Mouse (Mus musculus) limb, embryonic 12.5 days (tissue): ENCODE results near the gene Lrg1. TPM values are rescaled to one million over a fixed set of nuclear protein-coding genes. Genes with fewer than 3 reads are reported as not detected.

ENCODE experiments used
- ATAC-seq: fragments of 200-750 bp; cut with Nextera tagmentation; 2 replicates; pipeline ENCODE4 v1.8.0; 2017; ENCODE audit warnings: low read depth, moderate TSS enrichment; ENCODE audit not compliant: insufficient number of reproducible peaks, insufficient read depth, low FRiP score, low TSS enrichment
- H3K27ac ChIP-seq: fragments of 300-500 bp; sonication (generic); 2 replicates; pipeline ENCODE4 v1.5.1; 2016; ENCODE audit warnings: mild to moderate bottlenecking, moderate library complexity
- H3K27me3 ChIP-seq: fragments of 300-500 bp; sonication (generic); 2 replicates; pipeline ENCODE4 v1.6.1; 2016; ENCODE audit warnings: mild to moderate bottlenecking, moderate library complexity
- H3K36me3 ChIP-seq: fragments of 300-500 bp; sonication (generic); 2 replicates; pipeline ENCODE4 v1.6.1; 2016; ENCODE audit warnings: mild to moderate bottlenecking, moderate library complexity
- H3K4me1 ChIP-seq: fragments of 300-500 bp; sonication (generic); replicated peaks from 2 replicates; pipeline ENCODE4 v1.6.1; 2016
- H3K4me2 ChIP-seq: fragments of 300-500 bp; sonication (generic); 2 replicates; pipeline ENCODE4 v1.6.1; 2016; ENCODE audit warnings: mild to moderate bottlenecking, moderate library complexity
- H3K4me3 ChIP-seq: fragments of 300-500 bp; sonication (generic); replicated peaks from 2 replicates; pipeline ENCODE4 v1.5.1; 2016; ENCODE audit warnings: mild to moderate bottlenecking
- H3K9ac ChIP-seq: fragments of 300-500 bp; sonication (generic); replicated peaks from 2 replicates; pipeline ENCODE4 v1.6.1; 2016; ENCODE audit warnings: mild to moderate bottlenecking, moderate library complexity
- H3K9me3 ChIP-seq: fragments of 300-500 bp; sonication (generic); 2 replicates; pipeline ENCODE4 v1.6.1; 2016; ENCODE audit warnings: mild to moderate bottlenecking, moderate library complexity
- WGBS: fragments of 180-500 bp; shearing (Covaris S2); methylation state at CpG from one replicate; pipeline ENCODE4 v1.1.7; 2016; 5-methylcytosine and 5-hydroxymethylcytosine counted together
- polyA plus RNA-seq: library from polyadenylated mRNA; unstranded; fragments of >200 nt; fragmentation: Nextera tagmentation; extraction: Ambion mirVana; gene quantifications from 2 replicates; pipeline ENCODE4 v1.2.1, GENCODE M21; 2016

Lrg1 gene
- 0.24 TPM in 1 of 2 replicates, not detected in the other for polyA plus RNA-seq

GRCm38 (mm10) chr17:56121826-56122225, at the start of gene Lrg1:
Gene Lrg1, minus strand, starts transcription at chr17:56122001.
- H3K27ac ChIP-seq, result no peak within 1 kb of the TSS
- peaks cover 28% of the 10 kb centered on the region for H3K4me1 ChIP-seq
- H3K9ac ChIP-seq, result no peak within 1 kb of the TSS
- peaks cover 17% of the 10 kb centered on the region for H3K9me3 ChIP-seq
- no peaks in the 10 kb centered on the region for H3K36me3 ChIP-seq
- H3K4me2 ChIP-seq, result no peak within 1 kb of the TSS
- no peak for ATAC-seq
- no peak within 1 kb of the TSS for H3K4me3 ChIP-seq
- 61% methylated on average over 2 of the region's 2 CpGs for WGBS
- H3K27me3 ChIP-seq, result peaks cover 93% of the 10 kb centered on the region

- no peak for ATAC-seq
- Histone ChIP-seq H3K27me3 (no peaks in the 10 kb centered on the region), H3K27ac (no peak overlapping the region), H3K4me2 (no peak overlapping the region), H3K9me3 (no peaks in the 10 kb centered on the region), H3K9ac (no peak overlapping the region), H3K36me3 (peaks cover 29% of the 10 kb centered on the region), H3K4me1 (0 out of 2 replicates have a peak, but pooled peaks cover 3% of the 10 kb centered on the region), H3K4me3 (no peak overlapping the region)
- WGBS, result 85% methylated on average over 9 of the region's 9 CpGs
Measured at GRCm38 (mm10) chr17:56171456-56171855, 49.7 kb upstream of the Lrg1 start.

GRCm38 (mm10) chr17:56170636-56171035, 48.8 kb upstream of the Lrg1 start:
- Histone ChIP-seq H3K4me3 (no peak overlapping the region), H3K27me3 (no peaks in the 10 kb centered on the region), H3K9me3 (no peaks in the 10 kb centered on the region), H3K36me3 (peaks cover 20% of the 10 kb centered on the region), H3K9ac (no peak overlapping the region), H3K4me1 (0 out of 2 replicates have a peak, but pooled peaks cover 3% of the 10 kb centered on the region), H3K27ac (0 out of 2 replicates have a peak overlapping the region, but pooled peaks have one; percentile 26), H3K4me2 (no peak overlapping the region)
- ATAC-seq, result no peak
- WGBS, result 80% methylated on average over 10 of the region's 10 CpGs

GRCm38 (mm10) chr17:56169830-56170229, 48.0 kb upstream of the Lrg1 start:
- peaks cover 12% of the 10 kb centered on the region; the same call in 1 of the 2 replicates for H3K36me3 ChIP-seq
- no peak overlapping the region for H3K4me3 ChIP-seq
- H3K4me2 ChIP-seq, result no peak overlapping the region
- 0 out of 2 replicates have a peak, but pooled peaks cover 3% of the 10 kb centered on the region for H3K4me1 ChIP-seq
- H3K27me3 ChIP-seq, result no peaks in the 10 kb centered on the region
- no peak for ATAC-seq
- H3K9ac ChIP-seq, result no peak overlapping the region; the same call in 1 of the 2 replicates
- H3K9me3 ChIP-seq, result no peaks in the 10 kb centered on the region
- WGBS, result 70% methylated on average over 6 of the region's 6 CpGs
- 0 out of 2 replicates have a peak overlapping the region, but pooled peaks have one; percentile 26 for H3K27ac ChIP-seq

- Histone ChIP-seq H3K4me2 (no peak overlapping the region), H3K27me3 (no peaks in the 10 kb centered on the region), H3K36me3 (no peaks in the 10 kb centered on the region), H3K4me1 (peaks cover 14% of the 10 kb centered on the region), H3K4me3 (no peak overlapping the region), H3K9ac (no peak overlapping the region; the same call in 1 of the 2 replicates), H3K27ac (no peak overlapping the region), H3K9me3 (no peaks in the 10 kb centered on the region)
- no peak for ATAC-seq
- 68% methylated on average over 11 of the region's 11 CpGs for WGBS
Measured at GRCm38 (mm10) chr17:56165671-56166070, 43.9 kb upstream of the Lrg1 start.

- H3K36me3 ChIP-seq, result no peaks in the 10 kb centered on the region
- WGBS, result 81% methylated on average over 3 of the region's 3 CpGs
- peaks cover 14% of the 10 kb centered on the region for H3K4me1 ChIP-seq
- H3K9me3 ChIP-seq, result no peaks in the 10 kb centered on the region
- H3K27ac ChIP-seq, result no peak overlapping the region
- no peak overlapping the region for H3K4me2 ChIP-seq
- peaks cover under 1% of the 10 kb centered on the region for H3K27me3 ChIP-seq
- H3K4me3 ChIP-seq, result no peak overlapping the region
- no peak for ATAC-seq
- H3K9ac ChIP-seq, result no peak overlapping the region
Measured at GRCm38 (mm10) chr17:56164510-56164909, 42.7 kb upstream of the Lrg1 start.

- ATAC-seq, result no peak
- Histone ChIP-seq H3K9ac (no peak overlapping the region), H3K27ac (no peak overlapping the region), H3K36me3 (no peaks in the 10 kb centered on the region), H3K4me3 (no peak overlapping the region), H3K27me3 (peaks cover 10% of the 10 kb centered on the region), H3K9me3 (no peaks in the 10 kb centered on the region), H3K4me1 (peaks cover 14% of the 10 kb centered on the region), H3K4me2 (peak overlapping the region; percentile 75)
- WGBS, result 80% methylated on average over 6 of the region's 6 CpGs
Measured at GRCm38 (mm10) chr17:56163523-56164102, 41.8 kb upstream of the Lrg1 start.

GRCm38 (mm10) chr17:56162231-56162774, 40.5 kb upstream of the Lrg1 start, which contains the start of gene Tnfaip8l1:
Gene Tnfaip8l1, plus strand, starts transcription at chr17:56162477.
- 1% methylated on average over 30 of the region's 30 CpGs for WGBS
- peak within 1 kb of the TSS; percentile 75 for H3K4me2 ChIP-seq
- H3K27ac ChIP-seq, result 0 out of 2 replicates have a peak within 1 kb of the TSS, but pooled peaks have one; percentile 17
- peaks cover 14% of the 10 kb centered on the region for H3K4me1 ChIP-seq
- H3K36me3 ChIP-seq, result no peaks in the 10 kb centered on the region
- peaks cover 23% of the 10 kb centered on the region for H3K27me3 ChIP-seq
- peak within 1 kb of the TSS; percentile 62 for H3K9ac ChIP-seq
- peak within 1 kb of the TSS; percentile 49 for H3K4me3 ChIP-seq
- peak; percentile 96 for ATAC-seq
- no peaks in the 10 kb centered on the region for H3K9me3 ChIP-seq

- H3K27ac ChIP-seq, result no peak overlapping the region
- ATAC-seq, result no peak
- 1% methylated on average over 9 of the region's 9 CpGs for WGBS
Measured at GRCm38 (mm10) chr17:56159729-56160128, 37.9 kb upstream of the Lrg1 start.

GRCm38 (mm10) chr17:56153643-56154042, 31.8 kb upstream of the Lrg1 start:
- Histone ChIP-seq H3K27me3 (peaks cover 91% of the 10 kb centered on the region), H3K9ac (no peak overlapping the region)
- no peak for ATAC-seq

More at GRCm38 (mm10) chr17:56159729-56160128, 37.9 kb upstream of the Lrg1 start:
- Histone ChIP-seq H3K4me1 (peaks cover 14% of the 10 kb centered on the region), H3K27me3 (peaks cover 48% of the 10 kb centered on the region), H3K4me2 (no peak overlapping the region), H3K9me3 (no peaks in the 10 kb centered on the region), H3K9ac (no peak overlapping the region), H3K4me3 (no peak overlapping the region), H3K36me3 (no peaks in the 10 kb centered on the region)

GRCm38 (mm10) chr17:56149897-56150296, 28.1 kb upstream of the Lrg1 start:
- Histone ChIP-seq H3K36me3 (no peaks in the 10 kb centered on the region), H3K27ac (no peak overlapping the region), H3K27me3 (peaks cover 91% of the 10 kb centered on the region), H3K9me3 (no peaks in the 10 kb centered on the region), H3K9ac (no peak overlapping the region), H3K4me1 (peaks cover 21% of the 10 kb centered on the region), H3K4me2 (no peak overlapping the region), H3K4me3 (no peak overlapping the region)
- WGBS, result 29% methylated on average over 2 of the region's 2 CpGs
- ATAC-seq, result no peak

More at GRCm38 (mm10) chr17:56153643-56154042, 31.8 kb upstream of the Lrg1 start:
- no peaks in the 10 kb centered on the region for H3K36me3 ChIP-seq
- H3K9me3 ChIP-seq, result no peaks in the 10 kb centered on the region
- no peak overlapping the region for H3K4me2 ChIP-seq
- H3K4me3 ChIP-seq, result no peak overlapping the region
- H3K27ac ChIP-seq, result no peak overlapping the region
- peaks cover 15% of the 10 kb centered on the region for H3K4me1 ChIP-seq
- WGBS, result 35% methylated on average over 9 of the region's 9 CpGs
